Mouse (Mus musculus): ENCODE results near the gene Spo11. TPM values are rescaled to one million over a fixed set of nuclear protein-coding genes. Genes with fewer than 3 reads are reported as not detected.

Gene Spo11
- polyA plus RNA-seq, 1 experiment from 2014 or later, result not detected

DNA sequence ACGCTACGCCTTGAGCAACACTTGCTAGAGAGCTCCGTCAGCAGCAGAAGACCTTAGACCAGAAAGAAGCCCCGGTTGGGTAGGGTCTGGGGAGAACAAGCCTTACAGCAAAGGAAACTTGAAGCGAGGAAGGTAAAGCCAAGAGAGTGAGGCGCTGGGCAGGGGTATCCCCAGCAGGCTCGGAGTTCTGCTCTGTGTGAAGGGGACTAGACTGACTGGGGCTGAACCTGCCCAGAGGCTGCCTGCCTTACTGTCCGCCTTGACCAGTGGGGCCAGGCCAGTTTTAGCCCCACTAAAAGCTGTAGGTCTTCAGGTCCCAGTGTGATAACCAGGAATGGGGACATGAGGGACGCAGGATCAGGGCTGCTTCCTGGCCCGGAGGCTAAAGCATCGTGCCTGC is 42.9 kb downstream of the Spo11 start, which contains the start of gene Rbm38:
TSS of gene Rbm38 (plus strand) at position 69 of the 400 bp plus-strand sequence.
- no peak for TF ChIP-seq CTCF (IDR thresholded peaks at IDR 0.05; ENCODE audit: low read depth)
- 0 out of 2 replicates have a peak within 1 kb of the TSS, but pooled peaks have one; percentile 62 for H3K9ac ChIP-seq (ENCODE audit: low read depth, low read length)
- peak within 1 kb of the TSS; percentile 34 for H3K4me3 ChIP-seq (ENCODE audit: low read depth, low read length)
- H3K36me3 ChIP-seq (ENCODE audit: control insufficient read depth, insufficient read depth), result peaks cover 12% of the 10 kb centered on the region; the same call in 1 of the 2 replicates
- 46% methylated on average over 11 of the region's 11 CpGs for WGBS
- no peak within 1 kb of the TSS for H3K27ac ChIP-seq (ENCODE audit: low read depth, low read length)
- H3K27me3 ChIP-seq (replicated peaks; ENCODE audit: control insufficient read depth, insufficient read depth, low read length), result no peaks in the 10 kb centered on the region
- 0 out of 2 replicates have a peak, but pooled peaks cover 11% of the 10 kb centered on the region for H3K4me1 ChIP-seq (replicated peaks; ENCODE audit: control insufficient read depth, insufficient read depth, low read length)
- ATAC-seq, result no peak
- no peaks in the 10 kb centered on the region for H3K9me3 ChIP-seq (ENCODE audit: control insufficient read depth)
- H3K4me2 ChIP-seq (replicated peaks; ENCODE audit: low read depth), result peak within 1 kb of the TSS; percentile 96

DNA sequence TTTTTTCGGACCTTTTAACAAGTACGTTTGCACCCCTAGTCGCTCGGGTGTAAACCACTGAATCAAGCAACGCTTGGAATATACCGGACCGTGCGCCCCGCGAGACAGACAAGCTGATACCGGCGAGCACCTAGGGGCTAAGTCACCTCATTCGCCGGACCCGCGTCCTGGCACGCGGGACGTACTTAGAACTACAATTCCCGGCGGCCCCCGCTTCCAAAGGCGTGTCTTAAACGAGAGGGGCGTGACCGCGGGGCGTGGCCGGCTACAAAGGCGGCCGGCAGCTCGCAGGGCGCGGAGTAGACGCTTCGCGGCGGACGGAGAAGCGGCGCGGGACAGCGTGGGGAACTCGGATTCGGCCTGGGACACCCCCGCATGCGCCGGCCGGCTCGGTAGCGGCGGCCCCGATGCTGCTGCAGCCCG is 44.1 kb downstream of the Spo11 start:
- Histone ChIP-seq H3K36me3 (ENCODE audit: control insufficient read depth, insufficient read depth) (peaks cover 5% of the 10 kb centered on the region; the same call in 1 of the 2 replicates), H3K9ac (ENCODE audit: low read depth, low read length) (peak overlapping the region; percentile 62), H3K27me3 (replicated peaks; ENCODE audit: control insufficient read depth, insufficient read depth, low read length) (no peaks in the 10 kb centered on the region), H3K4me1 (replicated peaks; ENCODE audit: control insufficient read depth, insufficient read depth, low read length) (peaks cover 11% of the 10 kb centered on the region; the same call in 1 of the 2 replicates), H3K4me3 (ENCODE audit: low read depth, low read length) (peak overlapping the region; percentile 78), H3K4me2 (replicated peaks; ENCODE audit: low read depth) (peak overlapping the region; percentile 96), H3K9me3 (ENCODE audit: control insufficient read depth) (no peaks in the 10 kb centered on the region), H3K27ac (ENCODE audit: low read depth, low read length) (peak overlapping the region; percentile 46)
- under 1% methylated on average over 53 of the region's 54 CpGs for WGBS
- TF ChIP-seq CTCF (IDR thresholded peaks at IDR 0.05; ENCODE audit: low read depth), result no peak
- peak; percentile 55 for ATAC-seq

DNA sequence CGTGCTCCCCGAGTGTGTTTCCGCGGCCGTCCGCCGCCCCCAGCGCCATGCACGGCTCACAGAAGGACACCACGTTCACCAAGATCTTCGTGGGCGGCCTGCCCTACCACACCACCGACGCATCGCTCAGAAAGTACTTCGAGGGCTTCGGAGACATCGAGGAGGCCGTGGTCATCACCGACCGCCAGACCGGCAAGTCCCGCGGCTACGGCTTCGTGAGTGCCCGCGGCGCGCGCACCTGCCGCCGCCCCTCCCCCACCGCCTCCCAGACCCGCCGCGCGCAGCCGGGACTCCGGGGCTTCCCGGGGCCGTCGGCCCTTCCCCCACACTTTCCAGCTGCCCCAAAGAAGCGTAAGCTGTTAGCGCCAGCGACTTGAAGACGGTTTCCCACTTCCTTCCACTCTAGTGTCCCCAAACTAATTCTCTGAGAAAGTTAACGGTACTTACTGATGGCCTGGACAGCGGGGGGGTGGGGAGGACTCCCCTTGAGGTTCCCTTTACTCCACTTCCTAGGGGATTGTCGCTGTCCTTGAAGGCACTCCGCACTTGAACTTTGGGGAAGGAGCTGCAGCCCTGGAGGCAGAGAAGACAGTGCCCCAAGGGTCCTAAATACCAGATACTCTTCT is 44.7 kb downstream of the Spo11 start:
- H3K9ac ChIP-seq (ENCODE audit: low read depth, low read length), result peak overlapping the region; percentile 62
- peaks cover 5% of the 10 kb centered on the region; the same call in 1 of the 2 replicates for H3K36me3 ChIP-seq (ENCODE audit: control insufficient read depth, insufficient read depth)
- H3K4me2 ChIP-seq (replicated peaks; ENCODE audit: low read depth), result peak overlapping the region; percentile 96
- no peaks in the 10 kb centered on the region for H3K9me3 ChIP-seq (ENCODE audit: control insufficient read depth)
- no peaks in the 10 kb centered on the region for H3K27me3 ChIP-seq (replicated peaks; ENCODE audit: control insufficient read depth, insufficient read depth, low read length)
- H3K4me1 ChIP-seq (replicated peaks; ENCODE audit: control insufficient read depth, insufficient read depth, low read length), result peaks cover 13% of the 10 kb centered on the region
- H3K27ac ChIP-seq (ENCODE audit: low read depth, low read length), result peak overlapping the region; percentile 46
- TF ChIP-seq CTCF (IDR thresholded peaks at IDR 0.05; ENCODE audit: low read depth), result no peak
- H3K4me3 ChIP-seq (ENCODE audit: low read depth, low read length), result peak overlapping the region; percentile 78
- under 1% methylated on average over 50 of the region's 51 CpGs for WGBS
- no peak for ATAC-seq

DNA sequence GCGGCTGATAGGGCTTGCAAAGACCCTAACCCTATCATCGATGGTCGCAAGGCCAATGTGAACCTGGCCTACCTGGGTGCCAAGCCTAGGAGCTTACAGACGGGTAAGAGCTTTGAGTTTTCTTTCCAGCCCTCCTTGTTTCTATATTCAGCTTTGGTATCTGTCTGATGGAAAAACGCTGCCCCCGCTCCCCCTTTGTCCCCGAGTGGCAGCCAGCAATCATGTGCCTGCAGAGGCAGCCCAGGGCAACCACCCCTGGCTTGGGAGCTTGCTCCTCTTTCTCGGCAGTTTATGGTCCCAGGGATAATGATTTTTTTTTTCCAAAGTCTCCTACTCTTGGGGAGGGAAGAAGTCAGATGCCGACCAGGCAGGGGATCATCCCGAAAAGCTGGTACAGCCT is 45.3 kb downstream of the Spo11 start:
- H3K9ac ChIP-seq (ENCODE audit: low read depth, low read length), result peak overlapping the region; percentile 62
- H3K27ac ChIP-seq (ENCODE audit: low read depth, low read length), result peak overlapping the region; percentile 50; the same call in 1 of the 2 replicates
- WGBS, result 28% methylated on average over 10 of the region's 10 CpGs
- peak overlapping the region; percentile 78 for H3K4me3 ChIP-seq (ENCODE audit: low read depth, low read length)
- TF ChIP-seq CTCF (IDR thresholded peaks at IDR 0.05; ENCODE audit: low read depth), result no peak
- H3K36me3 ChIP-seq (ENCODE audit: control insufficient read depth, insufficient read depth), result peaks cover 7% of the 10 kb centered on the region; the same call in 1 of the 2 replicates
- no peaks in the 10 kb centered on the region for H3K27me3 ChIP-seq (replicated peaks; ENCODE audit: control insufficient read depth, insufficient read depth, low read length)
- peak overlapping the region; percentile 96 for H3K4me2 ChIP-seq (replicated peaks; ENCODE audit: low read depth)
- H3K9me3 ChIP-seq (ENCODE audit: control insufficient read depth), result no peaks in the 10 kb centered on the region
- ATAC-seq, result no peak
- peaks cover 20% of the 10 kb centered on the region for H3K4me1 ChIP-seq (replicated peaks; ENCODE audit: control insufficient read depth, insufficient read depth, low read length)

DNA sequence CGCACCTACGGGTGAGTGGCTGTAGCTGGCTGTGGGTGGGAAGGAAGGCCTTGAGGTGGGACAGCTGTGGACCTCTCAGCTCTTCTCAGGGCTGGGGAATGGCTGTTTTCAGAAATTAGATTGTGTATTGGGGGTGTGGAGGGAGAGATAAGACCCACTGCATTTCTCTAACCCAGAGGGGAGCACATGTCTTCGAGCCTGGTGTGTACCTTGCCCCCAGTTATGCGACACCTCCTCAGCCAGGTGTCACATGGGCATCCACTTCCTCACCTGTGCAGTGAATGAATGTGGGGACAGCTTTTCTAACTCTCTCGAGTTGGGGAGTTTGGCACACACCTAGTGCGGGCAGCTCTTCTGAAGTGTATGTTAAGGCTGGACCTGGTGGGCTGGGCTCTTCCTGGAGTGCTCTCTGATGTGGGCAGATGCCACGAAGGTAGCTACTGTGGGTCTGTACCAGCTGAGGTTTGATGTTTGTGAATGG is 45.9 kb downstream of the Spo11 start:
- H3K4me1 ChIP-seq (replicated peaks; ENCODE audit: control insufficient read depth, insufficient read depth, low read length), result peaks cover 20% of the 10 kb centered on the region
- peak overlapping the region; percentile 78 for H3K4me3 ChIP-seq (ENCODE audit: low read depth, low read length)
- no peaks in the 10 kb centered on the region for H3K27me3 ChIP-seq (replicated peaks; ENCODE audit: control insufficient read depth, insufficient read depth, low read length)
- H3K9me3 ChIP-seq (ENCODE audit: control insufficient read depth), result no peaks in the 10 kb centered on the region
- H3K27ac ChIP-seq (ENCODE audit: low read depth, low read length), result peak overlapping the region; percentile 50
- WGBS, result 36% methylated on average over 7 of the region's 7 CpGs
- peak; percentile 49 for ATAC-seq
- TF ChIP-seq CTCF (IDR thresholded peaks at IDR 0.05; ENCODE audit: low read depth), result no peak
- peak overlapping the region; percentile 62 for H3K9ac ChIP-seq (ENCODE audit: low read depth, low read length)
- H3K4me2 ChIP-seq (replicated peaks; ENCODE audit: low read depth), result peak overlapping the region; percentile 96
- peaks cover 12% of the 10 kb centered on the region; the same call in 1 of the 2 replicates for H3K36me3 ChIP-seq (ENCODE audit: control insufficient read depth, insufficient read depth)

DNA sequence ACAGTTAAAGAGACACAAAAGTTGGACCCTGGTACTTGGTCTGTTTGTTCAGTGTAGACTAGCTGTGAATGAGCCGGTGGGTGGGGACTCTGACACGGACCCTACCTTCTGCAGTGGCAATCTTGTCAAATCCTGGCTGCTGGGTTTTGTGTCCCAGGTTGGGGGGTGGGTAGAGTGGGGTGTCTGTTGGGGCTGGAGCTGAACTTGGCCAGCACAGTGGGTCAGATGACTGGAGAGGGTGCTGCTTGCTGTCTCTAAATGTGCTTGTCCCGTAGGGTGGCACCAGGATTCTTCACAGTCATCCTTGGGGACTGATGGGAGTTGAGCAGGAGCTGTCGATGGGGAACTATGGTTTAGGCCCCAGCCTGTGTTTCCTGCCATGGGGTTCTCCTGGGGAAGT is 46.5 kb downstream of the Spo11 start:
- Histone ChIP-seq H3K4me3 (ENCODE audit: low read depth, low read length) (peak overlapping the region; percentile 78), H3K9me3 (ENCODE audit: control insufficient read depth) (no peaks in the 10 kb centered on the region), H3K36me3 (ENCODE audit: control insufficient read depth, insufficient read depth) (peaks cover 17% of the 10 kb centered on the region; the same call in 1 of the 2 replicates), H3K27ac (ENCODE audit: low read depth, low read length) (no peak overlapping the region; the same call in 1 of the 2 replicates), H3K27me3 (replicated peaks; ENCODE audit: control insufficient read depth, insufficient read depth, low read length) (no peaks in the 10 kb centered on the region), H3K4me2 (replicated peaks; ENCODE audit: low read depth) (peak overlapping the region; percentile 96), H3K4me1 (replicated peaks; ENCODE audit: control insufficient read depth, insufficient read depth, low read length) (peaks cover 20% of the 10 kb centered on the region), H3K9ac (ENCODE audit: low read depth, low read length) (no peak overlapping the region)
- TF ChIP-seq CTCF (IDR thresholded peaks at IDR 0.05; ENCODE audit: low read depth), result no peak
- 46% methylated on average over 4 of the region's 4 CpGs for WGBS
- peak; percentile 11 for ATAC-seq

Data from intestine, postnatal 0 days (tissue).